In genomic region chrX:48467355-48467946, GRCm38 (mm10) we compare ENCODE assay signal across 18 mouse cellular contexts. TPM values are rescaled to one million over a fixed set of nuclear protein-coding genes. Genes with fewer than 3 reads are reported as not detected.
A peak's percentile ranks its signal among the peaks of the same experiment; 100 is the strongest.
DNase-seq lines count a peak whose midpoint lies in the region; ATAC-seq and TF ChIP-seq lines count a peak whose summit lies in the region.
"Had no signal": no experiment of that assay in that cellular context is flagged by ENCODE, and none has a peak within 500 bp of the region (broad histone marks: within the 10 kb centered on the region; RNA-seq: fewer than 3 reads in every experiment).

No protein-coding gene starts in this region.

- no peak overlapping the region for H3K4me3 ChIP-seq in heart, adult 2 months
- H3K4me3 ChIP-seq in heart, embryonic 12.5 days: no peak overlapping the region
- H3K4me3 ChIP-seq in intestine, embryonic 15.5 days (replicated peaks): no peak overlapping the region
- H3K4me3 ChIP-seq: forebrain, embryonic 12.5 days; hindbrain, embryonic 13.5 days; liver, embryonic 15.5 days; midbrain, embryonic 13.5 days had no signal

- no peak overlapping the region for H3K9ac ChIP-seq in heart, adult 2 months (ENCODE audit: low read depth, low read length)
- no peak overlapping the region for H3K9ac ChIP-seq in heart, embryonic 12.5 days
- H3K9ac ChIP-seq in intestine, embryonic 15.5 days: no peak overlapping the region
- H3K9ac ChIP-seq: forebrain, embryonic 12.5 days; hindbrain, embryonic 13.5 days; liver, embryonic 15.5 days; midbrain, embryonic 13.5 days had no signal

- no peak overlapping the region for H3K4me2 ChIP-seq in heart, embryonic 12.5 days
- no peak overlapping the region for H3K4me2 ChIP-seq in intestine, embryonic 15.5 days (replicated peaks)
- H3K4me2 ChIP-seq: forebrain, embryonic 12.5 days; hindbrain, embryonic 13.5 days; liver, embryonic 15.5 days; midbrain, embryonic 13.5 days had no signal

- TF ChIP-seq EP300 in heart, adult 2 months (IDR thresholded peaks at IDR 0.05; ENCODE audit: insufficient read depth, low read depth, low read length): no peak

- peaks cover 1% of the 10 kb centered on the region for H3K4me1 ChIP-seq in heart, adult 2 months (ENCODE audit: control insufficient read depth, insufficient read depth, low read length)
- H3K4me1 ChIP-seq in heart, embryonic 12.5 days (replicated peaks): peaks cover 7% of the 10 kb centered on the region
- no peaks in the 10 kb centered on the region for H3K4me1 ChIP-seq in intestine, embryonic 15.5 days (replicated peaks)
- H3K4me1 ChIP-seq: forebrain, embryonic 12.5 days; hindbrain, embryonic 13.5 days; midbrain, embryonic 13.5 days had no signal

- no peaks in the 10 kb centered on the region for H3K36me3 ChIP-seq in heart, adult 2 months (ENCODE audit: control insufficient read depth, insufficient read depth, low read length)
- H3K36me3 ChIP-seq in heart, embryonic 12.5 days: peaks cover 2% of the 10 kb centered on the region; the same call in 1 of the 2 replicates
- H3K36me3 ChIP-seq in intestine, embryonic 15.5 days: no peaks in the 10 kb centered on the region
- H3K36me3 ChIP-seq: forebrain, embryonic 12.5 days; liver, embryonic 15.5 days had no signal

- no peak for TF ChIP-seq POLR2A in heart, adult 2 months (IDR thresholded peaks at IDR 0.05; ENCODE audit: insufficient read depth, low read depth, low read length)

- no peaks in the 10 kb centered on the region for H3K9me3 ChIP-seq in heart, embryonic 12.5 days (replicated peaks)
- no peaks in the 10 kb centered on the region for H3K9me3 ChIP-seq in intestine, embryonic 15.5 days
- H3K9me3 ChIP-seq: forebrain, embryonic 12.5 days; hindbrain, embryonic 13.5 days; liver, embryonic 15.5 days; midbrain, embryonic 13.5 days had no signal

- WGBS in heart, adult 2 months: 29% methylated on average over 3 of the region's 3 CpGs
- 44% methylated on average over 3 of the region's 3 CpGs for WGBS in heart, embryonic 12.5 days
- WGBS in intestine, embryonic 15.5 days: 44% methylated on average over 3 of the region's 3 CpGs

- TF ChIP-seq CTCF in heart, adult 2 months (IDR thresholded peaks at IDR 0.05): no peak
- no peak for TF ChIP-seq CTCF in Patski (IDR thresholded peaks at IDR 0.05)

- no peaks in the 10 kb centered on the region for H3K27me3 ChIP-seq in heart, adult 2 months (ENCODE audit: control insufficient read depth, insufficient read depth, low read length)
- H3K27me3 ChIP-seq in heart, embryonic 12.5 days (replicated peaks): no peaks in the 10 kb centered on the region
- H3K27me3 ChIP-seq in Patski: peaks cover 6% of the 10 kb centered on the region
- no peaks in the 10 kb centered on the region for H3K27me3 ChIP-seq in intestine, embryonic 15.5 days (replicated peaks)
- H3K27me3 ChIP-seq: forebrain, embryonic 12.5 days; hindbrain, embryonic 13.5 days; liver, embryonic 15.5 days; midbrain, embryonic 13.5 days had no signal

- in situ Hi-C loops in Patski (cut with MboI; ENCODE audit: low pct_unique_long_range_greater_than_20kb): loop anchor here (10.0 kb wide), 1 partner anchor 193 kb away; no protein-coding TSS in a partner anchor

- CTCF ChIA-PET in Patski (lab: Charles Lee): no interaction called here

- ATAC-seq in heart, embryonic 12.5 days (ENCODE audit: insufficient number of reproducible peaks, low FRiP score): no peak
- peak; percentile 32 for ATAC-seq in Patski
- peak; percentile 84 for ATAC-seq in intestine, embryonic 15.5 days
- no peak for ATAC-seq in erythroid progenitor cell, adult 5-6 weeks (replicated peaks; ENCODE audit: low FRiP score, poor library complexity, severe bottlenecking)
- ATAC-seq: midbrain, embryonic 13.5 days had no signal

- H3K79me2 ChIP-seq in heart, adult 2 months (replicated peaks; ENCODE audit: control insufficient read depth, insufficient read depth, low read length): no peaks in the 10 kb centered on the region

- H3K27ac ChIP-seq in heart, adult 2 months: peak overlapping the region; percentile 33
- no peak overlapping the region; the same call in 1 of the 2 replicates for H3K27ac ChIP-seq in heart, embryonic 12.5 days (ENCODE audit: poor library complexity, severe bottlenecking)
- no peak overlapping the region for H3K27ac ChIP-seq in intestine, embryonic 15.5 days
- H3K27ac ChIP-seq: forebrain, embryonic 12.5 days; hindbrain, embryonic 13.5 days; liver, embryonic 15.5 days; midbrain, embryonic 13.5 days had no signal

- peak in 1 of 2 experiments; percentile 28 for DNase-seq in heart, adult 2 months
- DNase-seq in Patski (ENCODE audit: low read depth, low spot score): no peak
- peak; percentile 42 for DNase-seq in skeletal muscle tissue, adult 2 months (ENCODE audit: low read depth, low spot score)
- no peak for DNase-seq in thymus, postnatal 10 days (ENCODE audit: low spot score in 2 of 2)
- DNase-seq in cerebellum, adult 11 months: no peak
- DNase-seq: cerebellum, postnatal 10 days; kidney, adult 18-20 months; kidney, postnatal 25 days; right cerebral cortex, postnatal 14 days; thymus, adult 2 months had no signal

- intact Hi-C loops in heart, adult 2 months (cut with DNase I): no loop called here

- POLR2A ChIA-PET in Patski (lab: Charles Lee): no interaction called here

RNA-seq across cellular contexts. Expression of gene Elf4, which starts 4.5 kb away (rescaled TPM):
- 1 to 10 TPM; 4.5 to 5.0 TPM for total RNA-seq in heart, adult 2 months (2021)
- polyA plus RNA-seq in heart, adult 2 months (2012; rRNA removed): 7.6 and 8.3 TPM in 2 replicates
- polyA plus RNA-seq in heart, embryonic 12.5 days (2016; fragmentation: Nextera tagmentation; extraction: Ambion mirVana): 17.0 and 18.7 TPM in 2 replicates
- 8.6 TPM for polyA plus RNA-seq in Patski (2021)
- 13.0 and 13.9 TPM in 2 replicates for polyA plus RNA-seq in intestine, embryonic 15.5 days (2015; fragmentation: Nextera tagmentation; extraction: Ambion mirVana)
- 18.0 and 23.5 TPM in 2 replicates for total RNA-seq in erythroid progenitor cell, adult 5-6 weeks (2015; ENCODE audit: low replicate concordance)
- 5.1 and 10.3 TPM in 2 replicates for total RNA-seq in erythroid progenitor cell, adult 5-6 weeks (2017; ENCODE audit: low replicate concordance)

RNA-seq across cellular contexts. Expression of gene Aifm1, which starts 45.9 kb away (rescaled TPM):
- total RNA-seq in heart, adult 2 months (2021): 100 to 1,000 TPM in 1 of 2 experiments, 10 to 100 TPM in 1; 92.8 to 108 TPM
- 33.2 and 76.9 TPM in 2 replicates for polyA plus RNA-seq in heart, adult 2 months (2012; rRNA removed)
- 111 TPM in 2 replicates for polyA plus RNA-seq in heart, embryonic 12.5 days (2016; fragmentation: Nextera tagmentation; extraction: Ambion mirVana)
- polyA plus RNA-seq in Patski (2021): 180 TPM
- polyA plus RNA-seq in intestine, embryonic 15.5 days (2015; fragmentation: Nextera tagmentation; extraction: Ambion mirVana): 95.1 and 102 TPM in 2 replicates
- 23.4 and 33.5 TPM in 2 replicates for total RNA-seq in erythroid progenitor cell, adult 5-6 weeks (2015; ENCODE audit: low replicate concordance)
- total RNA-seq in erythroid progenitor cell, adult 5-6 weeks (2017; ENCODE audit: low replicate concordance): 15.8 and 31.9 TPM in 2 replicates

RNA-seq across cellular contexts. Expression of gene Rab33a, which starts 51.6 kb away (rescaled TPM):
- under 1 TPM in 1 of 2 experiments, not detected in 1; 0.29 TPM for total RNA-seq in heart, adult 2 months (2021)
- 1.2 and 1.7 TPM in 2 replicates for polyA plus RNA-seq in heart, adult 2 months (2012; rRNA removed)
- 5.7 and 6.5 TPM in 2 replicates for polyA plus RNA-seq in heart, embryonic 12.5 days (2016; fragmentation: Nextera tagmentation; extraction: Ambion mirVana)
- polyA plus RNA-seq in Patski (2021): 0.06 TPM
- polyA plus RNA-seq in intestine, embryonic 15.5 days (2015; fragmentation: Nextera tagmentation; extraction: Ambion mirVana): 5.5 and 7.4 TPM in 2 replicates
- total RNA-seq in erythroid progenitor cell, adult 5-6 weeks (2015; ENCODE audit: low replicate concordance): not detected in 2 replicates
- not detected in 2 replicates for total RNA-seq in erythroid progenitor cell, adult 5-6 weeks (2017; ENCODE audit: low replicate concordance)
- polyA plus RNA-seq: C2C12 had no signal

Comparison
In these comparisons a context has a peak if more than half of its experiments do, and no peak if none do; other contexts are left out.
1. ATAC-seq: peak in Patski (single experiment) and intestine, embryonic 15.5 days (single experiment); none in heart, embryonic 12.5 days (single experiment) and erythroid progenitor cell, adult 5-6 weeks (single experiment).